Mouse (Mus musculus) cerebellum, postnatal 10 days (tissue): ENCODE results near the gene Mmgt2.
A peak's percentile ranks its signal among the peaks of the same experiment; 100 is the strongest.

Experiments used
- DNase-seq, 2 experiments: peaks; one replicate each; pipeline ENCODE4 v3.0.0; 2021; ENCODE audit warnings: mixed read lengths in 2 of 2

The Mmgt2 gene

GRCm38 (mm10) chr11:62648591-62649391, at the start of gene Mmgt2:
Gene Mmgt2, plus strand, starts transcription at chr11:62648664.
- peak; percentile 97 to 98 for DNase-seq

DNA sequence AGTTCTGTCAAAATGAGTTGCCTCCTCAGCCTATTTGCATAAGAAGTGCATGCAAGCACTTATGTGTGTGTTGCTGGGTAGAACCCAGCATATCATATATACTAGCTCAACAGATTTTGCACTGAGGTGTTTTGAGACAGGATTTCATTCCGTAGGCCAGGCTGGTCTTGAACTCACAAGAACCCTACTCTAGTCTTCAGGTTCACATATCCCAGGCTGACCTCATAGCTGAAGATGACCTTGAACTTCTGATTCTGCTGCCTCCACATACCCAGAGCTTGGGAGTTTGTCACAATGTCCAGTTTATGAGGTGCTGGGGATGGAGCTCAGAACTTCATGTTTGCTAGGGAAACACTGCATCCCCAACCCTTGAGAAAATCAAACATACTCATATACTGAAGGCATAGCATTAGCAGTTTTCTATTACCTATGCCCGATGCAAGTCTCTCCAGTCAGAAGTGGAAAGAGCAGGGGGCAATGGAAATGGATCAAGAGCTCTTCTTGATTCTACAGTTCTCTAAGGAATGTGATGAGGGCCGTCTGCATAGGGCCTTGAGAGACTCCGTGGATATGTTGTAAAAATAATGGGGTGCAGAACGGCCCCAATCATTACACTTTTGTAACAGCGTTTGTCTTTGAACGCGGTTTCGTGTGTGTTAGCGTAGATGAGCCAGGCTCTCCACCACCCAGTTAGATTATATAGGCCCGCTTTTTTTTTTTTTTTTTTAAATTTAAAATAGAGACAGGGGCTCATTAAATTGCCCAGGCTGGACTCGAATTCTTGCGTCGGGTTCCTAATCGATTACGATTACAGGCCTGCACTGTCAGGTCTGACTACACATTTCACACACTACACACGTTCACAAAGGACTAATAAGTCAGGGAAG, 46.5 kb upstream of the Mmgt2 start:
- no peak for DNase-seq

DNA sequence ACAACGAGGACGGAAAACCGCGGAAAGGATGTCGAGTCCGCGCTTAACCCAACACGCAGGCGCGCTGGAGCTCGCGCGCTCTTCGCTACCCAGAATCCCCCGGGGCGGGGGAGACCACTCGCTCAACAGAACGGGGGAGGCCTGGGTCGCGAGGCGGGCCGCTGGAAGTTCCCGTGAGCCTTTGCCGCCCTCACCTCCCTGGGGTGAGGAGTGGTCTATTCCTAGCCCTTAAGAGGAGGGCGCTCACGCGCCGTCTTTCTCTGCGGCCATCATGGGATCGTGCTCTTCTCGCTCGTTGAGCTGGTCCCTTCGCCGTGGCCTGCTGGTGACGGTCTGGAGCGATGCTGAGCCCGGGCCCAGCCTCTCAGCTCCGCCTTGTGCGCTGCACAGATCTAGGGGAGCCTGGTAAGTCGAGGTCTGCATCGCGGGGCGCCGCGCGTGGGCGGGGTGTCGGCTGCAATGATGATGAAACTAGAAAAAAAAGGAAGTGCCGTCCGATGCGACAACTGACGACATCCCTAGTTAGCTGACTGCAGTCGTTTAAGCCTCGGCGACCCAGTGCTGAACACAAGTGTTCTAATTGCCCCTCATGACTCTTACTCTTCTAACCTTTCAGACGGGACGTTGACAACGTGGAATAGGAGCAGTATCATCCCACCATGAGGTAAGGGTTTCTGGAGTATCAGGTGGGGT, 45.7 kb upstream of the Mmgt2 start:
- peak; percentile 98 to 99 for DNase-seq

GRCm38 (mm10) chr11:62603312-62604056, 45.0 kb upstream of the Mmgt2 start:
- peak; percentile 36 to 52 for DNase-seq

- DNase-seq, result no peak
These were observed 44.2 kb upstream of the Mmgt2 start for GRCm38 (mm10) chr11:62604123-62604706.

DNA sequence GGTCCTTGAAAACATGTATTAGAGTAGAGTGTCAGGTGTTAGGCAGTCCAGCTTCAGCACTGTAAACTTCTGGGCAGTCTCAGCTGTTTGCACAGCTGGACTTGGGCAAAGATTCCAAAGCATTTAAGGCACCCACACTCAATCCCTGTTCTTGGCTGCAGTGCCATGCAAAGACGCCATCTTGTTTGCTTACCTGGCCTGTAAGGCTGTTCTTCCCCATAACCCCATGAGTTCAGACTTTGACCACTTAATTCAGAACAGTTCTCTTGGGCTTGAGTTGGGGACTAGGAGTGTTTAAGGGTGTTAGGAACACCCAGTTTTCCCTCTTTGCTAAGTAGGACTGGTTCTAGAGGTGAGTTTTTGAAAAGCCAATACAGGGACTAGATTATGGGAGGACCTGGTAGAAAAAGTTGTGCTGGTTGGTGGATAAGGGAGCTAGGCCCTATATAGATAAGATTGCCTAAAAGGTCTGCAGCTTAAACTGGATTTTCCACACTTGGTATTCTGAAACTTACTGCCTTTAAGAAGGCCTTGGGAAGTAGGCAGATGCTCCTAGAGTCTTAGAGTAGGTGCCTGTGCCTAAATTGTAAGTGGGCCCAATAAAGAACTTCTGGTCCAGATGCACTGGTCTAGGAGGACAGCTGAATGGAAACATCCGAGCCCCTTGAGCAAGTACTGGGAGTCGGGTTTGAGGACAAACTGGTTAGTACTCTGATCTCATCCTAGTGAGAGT, 43.4 kb upstream of the Mmgt2 start:
- DNase-seq, result no peak

DNA sequence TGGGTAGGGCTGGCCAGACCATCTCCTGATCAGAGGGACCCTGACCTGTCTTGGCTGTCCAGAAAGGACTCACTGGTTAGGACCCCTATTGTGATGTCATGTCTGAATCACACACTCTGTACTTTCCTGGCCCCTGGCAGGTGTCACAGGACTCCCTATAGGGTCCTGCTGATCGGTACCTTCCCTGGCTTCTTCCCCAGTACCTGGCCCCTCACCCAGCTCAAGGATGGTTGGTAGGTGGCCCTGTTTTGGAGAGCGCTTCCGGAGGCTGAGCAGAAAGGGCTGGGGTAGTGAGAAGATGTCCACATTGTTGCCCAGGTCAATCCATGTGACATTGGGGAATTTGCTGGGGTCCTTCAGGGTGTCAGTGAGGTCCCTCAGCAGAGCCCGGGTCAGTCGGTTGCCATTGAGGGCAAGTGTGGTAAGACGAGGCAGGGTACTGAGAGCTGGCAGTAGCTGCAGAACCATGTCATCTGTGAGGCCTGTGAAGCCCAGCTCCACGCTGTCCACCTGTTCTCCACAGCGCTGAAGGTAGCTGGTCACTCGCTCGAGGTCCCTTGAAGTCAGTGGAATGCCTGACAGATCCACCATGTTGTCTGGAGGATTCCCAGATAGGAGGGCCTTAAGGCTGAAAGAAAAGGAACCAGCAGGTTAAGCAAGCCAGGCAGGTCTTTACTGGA, 42.7 kb upstream of the Mmgt2 start:
- DNase-seq, result peak in 1 of 2 experiments; percentile 29

GRCm38 (mm10) chr11:62606299-62607169, 41.9 kb upstream of the Mmgt2 start:
- peak; percentile 39 to 52 for DNase-seq

DNA sequence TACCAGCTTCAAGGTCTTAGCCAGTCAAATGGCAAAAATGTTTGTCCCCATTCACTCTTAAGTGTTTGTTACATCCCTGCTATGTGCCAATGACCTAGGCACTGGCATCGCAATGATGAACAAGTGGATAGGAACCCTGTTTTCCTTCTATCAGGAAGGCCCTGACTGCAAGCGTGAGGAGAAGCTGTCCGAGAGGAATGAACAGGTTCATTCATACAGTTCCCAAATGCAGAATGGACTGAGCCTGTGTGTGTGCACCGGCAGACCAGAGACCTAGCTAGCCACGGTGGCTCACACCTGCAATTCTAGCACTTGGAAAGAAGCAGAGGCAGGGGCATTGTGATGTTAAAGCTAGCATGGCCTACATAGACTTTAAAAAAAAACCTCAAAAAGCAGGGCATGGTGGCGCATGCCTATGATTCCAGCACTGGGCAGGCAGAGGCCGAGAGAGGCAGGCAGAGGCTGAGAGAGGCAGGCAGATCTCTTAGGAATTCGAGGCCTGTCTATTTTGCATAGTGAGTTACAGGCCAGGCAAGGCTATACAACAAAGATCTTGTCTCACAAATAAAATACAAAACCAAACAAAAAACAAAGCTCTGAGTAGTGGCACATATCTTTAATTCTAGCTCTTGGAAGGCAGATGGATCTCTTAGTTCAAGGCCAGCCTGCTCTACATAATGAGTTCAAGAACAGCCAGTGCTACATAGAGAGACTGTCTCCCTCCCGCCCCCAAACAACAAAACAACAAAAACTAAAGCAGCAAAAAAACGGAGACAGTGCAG, 41.1 kb upstream of the Mmgt2 start:
- no peak for DNase-seq

DNA sequence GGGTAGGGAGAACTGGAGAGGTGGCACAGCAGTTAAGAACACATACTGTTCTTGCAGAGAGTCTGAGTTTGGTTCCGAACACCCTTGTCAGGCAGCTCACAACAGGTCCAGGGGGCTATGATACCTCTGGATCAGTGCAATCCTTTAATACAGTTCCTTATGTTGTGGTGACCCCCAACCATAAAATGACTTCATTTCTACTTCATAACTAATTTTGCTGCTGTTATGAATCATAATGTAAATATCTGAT, 40.6 kb upstream of the Mmgt2 start:
- DNase-seq, result no peak

DNA sequence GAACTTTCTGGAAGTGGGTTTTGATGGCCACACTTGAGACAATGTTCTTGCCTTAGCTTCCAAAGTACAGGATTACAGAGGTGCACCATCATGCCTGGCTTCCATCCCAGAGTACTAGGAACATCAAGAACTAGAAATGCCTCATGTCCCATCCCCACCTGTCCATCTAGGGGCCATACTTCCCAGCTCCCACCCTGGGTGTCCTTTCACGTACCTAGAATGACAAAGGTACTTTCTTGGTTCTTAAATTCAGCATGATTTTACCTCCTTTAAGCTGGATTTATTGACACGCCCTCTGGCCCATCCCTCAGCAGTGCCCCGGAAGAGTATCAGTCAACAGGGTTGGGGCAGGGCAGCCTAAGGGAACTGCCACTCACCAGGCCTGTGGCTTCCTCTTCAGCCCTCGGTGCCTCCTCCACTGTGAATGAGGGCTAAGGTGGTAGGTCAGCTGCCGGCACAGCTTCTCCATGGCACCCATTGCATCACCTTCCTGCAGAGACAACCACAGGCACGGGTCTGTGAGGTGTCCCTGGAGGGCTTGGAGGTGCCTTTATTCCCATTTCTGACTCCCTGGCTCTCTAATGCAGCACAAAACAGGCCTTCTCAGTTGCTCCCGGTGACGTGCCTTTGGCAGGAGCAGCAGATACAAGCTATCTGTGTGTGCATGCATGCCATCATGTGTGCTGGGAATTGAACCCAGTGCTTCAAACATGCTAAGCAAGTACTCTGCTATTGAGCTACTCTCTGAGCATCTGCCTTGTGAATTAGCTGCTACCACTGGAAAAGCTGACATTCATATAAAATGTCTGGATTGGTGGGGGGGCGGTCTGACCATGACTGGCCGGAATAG, 39.4 kb upstream of the Mmgt2 start:
- DNase-seq, result no peak

- DNase-seq, result no peak
These were observed 38.2 kb upstream of the Mmgt2 start for GRCm38 (mm10) chr11:62610304-62610703.

GRCm38 (mm10) chr11:62612604-62613003, 35.9 kb upstream of the Mmgt2 start:
- DNase-seq, result peak; percentile 30 to 34

- peak; percentile 98 to 99 for DNase-seq
These were observed 34.7 kb upstream of the Mmgt2 start for GRCm38 (mm10) chr11:62613657-62614365.

DNA sequence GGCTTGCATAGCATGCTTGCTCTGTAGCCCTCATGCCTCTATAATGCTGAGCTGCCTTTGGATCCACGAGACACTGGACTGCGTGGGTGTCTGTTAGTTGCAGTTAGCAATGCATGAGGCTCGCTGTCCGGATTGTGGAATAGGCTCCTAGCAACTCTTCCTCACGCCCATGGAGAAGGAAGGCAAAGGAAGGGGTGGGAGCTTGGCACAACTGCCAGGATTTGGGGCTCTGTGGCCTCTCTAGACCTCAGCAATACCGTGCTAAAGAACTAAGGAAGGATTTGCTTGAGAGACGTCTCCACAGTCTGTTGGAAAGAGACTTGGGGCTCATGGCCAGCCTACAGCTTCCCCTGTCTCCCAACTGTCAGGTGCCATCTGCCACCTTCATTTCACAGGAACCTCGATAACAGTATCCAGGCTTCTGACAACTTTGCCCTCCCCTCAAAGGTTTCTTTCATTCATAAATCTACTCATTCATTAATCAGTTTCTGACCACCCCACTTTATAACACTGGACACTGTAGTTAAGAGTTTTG, 33.5 kb upstream of the Mmgt2 start:
- DNase-seq, result peak; percentile 66 to 71

DNA sequence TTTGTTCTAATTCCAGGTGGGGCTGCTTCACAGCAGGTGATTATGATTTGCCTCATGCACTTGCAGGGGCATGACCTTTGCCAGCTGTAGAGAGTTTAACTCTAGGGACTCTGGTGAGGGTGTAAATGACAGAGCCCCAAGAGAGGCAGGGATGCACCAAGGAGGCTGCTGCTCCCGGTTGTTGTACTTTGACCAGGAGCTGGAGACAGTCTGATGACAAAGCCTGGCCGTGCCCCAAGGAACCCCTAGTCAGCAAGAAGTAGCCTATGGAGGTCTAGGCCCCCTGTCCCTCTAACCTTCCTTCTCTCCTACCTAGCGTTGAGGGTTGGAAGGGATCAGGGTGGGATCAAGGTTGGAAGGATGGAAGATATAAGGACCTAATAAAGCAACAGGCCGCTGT, 33.0 kb upstream of the Mmgt2 start:
- DNase-seq, result peak in 1 of 2 experiments; percentile 21

GRCm38 (mm10) chr11:62621079-62621478, 27.4 kb upstream of the Mmgt2 start:
- DNase-seq, result no peak
